Mouse (Mus musculus): Measurements from ENCODE around the gene Osbpl3. TPM values are rescaled to one million over a fixed set of nuclear protein-coding genes. Genes with fewer than 3 reads are reported as not detected.
A peak's percentile ranks its signal among the peaks of the same experiment; 100 is the strongest.

Gene Osbpl3
- polyA plus RNA-seq, 1 experiment from 2014 or later, result 4.1 TPM

- Histone ChIP-seq H3K27me3 (no peaks in the 10 kb centered on the region), H3K9me3 (no peaks in the 10 kb centered on the region), H3K4me3 (no peak overlapping the region), H3K36me3 (no peaks in the 10 kb centered on the region), H3K27ac (replicated peaks) (no peak overlapping the region), H3K9ac (no peak overlapping the region), H3K4me1 (replicated peaks) (no peaks in the 10 kb centered on the region), H3K4me2 (no peak overlapping the region)
- ATAC-seq (ENCODE audit: low FRiP score, low read depth), result no peak
- WGBS, result 80% methylated on average over 9 of the region's 9 CpGs
Measured at GRCm38 (mm10) chr6:50464690-50465485, 8.9 kb upstream of the Osbpl3 start.

GRCm38 (mm10) chr6:50462026-50462425 lies 6.0 kb upstream of the Osbpl3 start:
- 78% methylated on average over 4 of the region's 4 CpGs for WGBS
- Histone ChIP-seq H3K27me3 (no peaks in the 10 kb centered on the region), H3K9me3 (no peaks in the 10 kb centered on the region), H3K27ac (replicated peaks) (no peak overlapping the region), H3K36me3 (no peaks in the 10 kb centered on the region), H3K4me3 (no peak overlapping the region), H3K4me2 (no peak overlapping the region), H3K4me1 (replicated peaks) (no peaks in the 10 kb centered on the region), H3K9ac (no peak overlapping the region)
- no peak for ATAC-seq (ENCODE audit: low FRiP score, low read depth)

- Histone ChIP-seq H3K27ac (replicated peaks) (no peak overlapping the region), H3K4me2 (no peak overlapping the region), H3K36me3 (no peaks in the 10 kb centered on the region), H3K9me3 (no peaks in the 10 kb centered on the region), H3K4me1 (replicated peaks) (peaks cover 2% of the 10 kb centered on the region; the same call in 1 of the 2 replicates), H3K4me3 (no peak overlapping the region), H3K9ac (no peak overlapping the region), H3K27me3 (no peaks in the 10 kb centered on the region)
- WGBS, result 84% methylated on average over 3 of the region's 3 CpGs
- ATAC-seq (ENCODE audit: low FRiP score, low read depth), result no peak
Measured at GRCm38 (mm10) chr6:50461585-50461984, 5.6 kb upstream of the Osbpl3 start.

- Histone ChIP-seq H3K36me3 (no peaks in the 10 kb centered on the region), H3K9me3 (no peaks in the 10 kb centered on the region), H3K4me3 (no peak overlapping the region), H3K27ac (replicated peaks) (no peak overlapping the region), H3K27me3 (no peaks in the 10 kb centered on the region), H3K9ac (no peak overlapping the region), H3K4me2 (no peak overlapping the region), H3K4me1 (replicated peaks) (peaks cover 8% of the 10 kb centered on the region; the same call in 1 of the 2 replicates)
- 94% methylated on average over 5 of the region's 5 CpGs for WGBS
- ATAC-seq (ENCODE audit: low FRiP score, low read depth), result no peak
Measured at GRCm38 (mm10) chr6:50460646-50461045, 4.6 kb upstream of the Osbpl3 start.

GRCm38 (mm10) chr6:50460246-50460645 lies 4.2 kb upstream of the Osbpl3 start:
- no peaks in the 10 kb centered on the region for H3K36me3 ChIP-seq
- no peak for ATAC-seq (ENCODE audit: low FRiP score, low read depth)
- no peak overlapping the region for H3K4me3 ChIP-seq
- H3K4me1 ChIP-seq (replicated peaks), result peaks cover 12% of the 10 kb centered on the region
- H3K9me3 ChIP-seq, result no peaks in the 10 kb centered on the region
- no peak overlapping the region for H3K27ac ChIP-seq (replicated peaks)
- H3K27me3 ChIP-seq, result no peaks in the 10 kb centered on the region
- no peak overlapping the region for H3K9ac ChIP-seq
- H3K4me2 ChIP-seq, result no peak overlapping the region

- Histone ChIP-seq H3K9ac (no peak overlapping the region), H3K4me3 (no peak overlapping the region), H3K27me3 (no peaks in the 10 kb centered on the region), H3K4me1 (replicated peaks) (peaks cover 21% of the 10 kb centered on the region), H3K27ac (replicated peaks) (no peak overlapping the region), H3K9me3 (no peaks in the 10 kb centered on the region), H3K4me2 (no peak overlapping the region), H3K36me3 (no peaks in the 10 kb centered on the region)
- WGBS, result 77% methylated on average over 5 of the region's 5 CpGs
- no peak for ATAC-seq (ENCODE audit: low FRiP score, low read depth)
Measured at GRCm38 (mm10) chr6:50459271-50459670, 3.3 kb upstream of the Osbpl3 start.

GRCm38 (mm10) chr6:50457551-50458348 lies 1.7 kb upstream of the Osbpl3 start:
- WGBS, result 87% methylated on average over 12 of the region's 12 CpGs
- Histone ChIP-seq H3K4me2 (no peak overlapping the region), H3K27me3 (no peaks in the 10 kb centered on the region), H3K4me3 (no peak overlapping the region), H3K4me1 (replicated peaks) (peaks cover 21% of the 10 kb centered on the region), H3K9me3 (no peaks in the 10 kb centered on the region), H3K9ac (no peak overlapping the region), H3K36me3 (no peaks in the 10 kb centered on the region), H3K27ac (replicated peaks) (no peak overlapping the region)
- no peak for ATAC-seq (ENCODE audit: low FRiP score, low read depth)

GRCm38 (mm10) chr6:50456706-50457105 lies 705 bp upstream of the Osbpl3 start:
- H3K9ac ChIP-seq, result no peak overlapping the region
- no peaks in the 10 kb centered on the region for H3K9me3 ChIP-seq
- no peaks in the 10 kb centered on the region for H3K36me3 ChIP-seq
- H3K27ac ChIP-seq (replicated peaks), result no peak overlapping the region
- WGBS, result 51% methylated on average over 14 of the region's 14 CpGs
- H3K4me2 ChIP-seq, result peak overlapping the region; percentile 91
- H3K4me3 ChIP-seq, result peak overlapping the region; percentile 75
- no peak for ATAC-seq (ENCODE audit: low FRiP score, low read depth)
- H3K4me1 ChIP-seq (replicated peaks), result peaks cover 21% of the 10 kb centered on the region
- H3K27me3 ChIP-seq, result no peaks in the 10 kb centered on the region

- peak; percentile 72 for ATAC-seq (ENCODE audit: low FRiP score, low read depth)
- H3K4me2 ChIP-seq, result peak overlapping the region; percentile 91
- WGBS, result under 1% methylated on average over 39 of the region's 39 CpGs
- peaks cover 21% of the 10 kb centered on the region for H3K4me1 ChIP-seq (replicated peaks)
- H3K9me3 ChIP-seq, result no peaks in the 10 kb centered on the region
- no peaks in the 10 kb centered on the region for H3K36me3 ChIP-seq
- H3K4me3 ChIP-seq, result peak overlapping the region; percentile 75
- H3K9ac ChIP-seq, result peak overlapping the region; percentile 62
- H3K27me3 ChIP-seq, result no peaks in the 10 kb centered on the region
- peak overlapping the region; percentile 67 for H3K27ac ChIP-seq (replicated peaks)
Measured at GRCm38 (mm10) chr6:50455102-50455828, 736 bp downstream of the Osbpl3 start.

- Histone ChIP-seq H3K36me3 (no peaks in the 10 kb centered on the region), H3K4me1 (replicated peaks) (peaks cover 21% of the 10 kb centered on the region), H3K9ac (no peak overlapping the region), H3K27me3 (no peaks in the 10 kb centered on the region), H3K4me2 (no peak overlapping the region), H3K4me3 (no peak overlapping the region), H3K27ac (replicated peaks) (no peak overlapping the region), H3K9me3 (no peaks in the 10 kb centered on the region)
- no peak for ATAC-seq (ENCODE audit: low FRiP score, low read depth)
- WGBS, result 49% methylated on average over 6 of the region's 6 CpGs
Measured at GRCm38 (mm10) chr6:50453651-50454050, 2.4 kb downstream of the Osbpl3 start.

- Histone ChIP-seq H3K27me3 (no peaks in the 10 kb centered on the region), H3K27ac (replicated peaks) (no peak overlapping the region), H3K9ac (no peak overlapping the region), H3K4me1 (replicated peaks) (peaks cover 21% of the 10 kb centered on the region), H3K4me2 (no peak overlapping the region), H3K9me3 (no peaks in the 10 kb centered on the region), H3K4me3 (no peak overlapping the region), H3K36me3 (no peaks in the 10 kb centered on the region)
- no peak for ATAC-seq (ENCODE audit: low FRiP score, low read depth)
- 94% methylated on average over 10 of the region's 10 CpGs for WGBS
Measured at GRCm38 (mm10) chr6:50452220-50452619, 3.8 kb downstream of the Osbpl3 start.

GRCm38 (mm10) chr6:50445616-50446015 lies 10.4 kb downstream of the Osbpl3 start:
- H3K9ac ChIP-seq, result no peak overlapping the region
- no peaks in the 10 kb centered on the region for H3K27me3 ChIP-seq
- H3K4me2 ChIP-seq, result no peak overlapping the region
- no peaks in the 10 kb centered on the region for H3K4me1 ChIP-seq (replicated peaks)
- 10% methylated on average over 2 of the region's 2 CpGs for WGBS
- no peaks in the 10 kb centered on the region for H3K36me3 ChIP-seq
- no peak for ATAC-seq (ENCODE audit: low FRiP score, low read depth)
- no peaks in the 10 kb centered on the region for H3K9me3 ChIP-seq
- no peak overlapping the region for H3K4me3 ChIP-seq
- no peak overlapping the region for H3K27ac ChIP-seq (replicated peaks)
